Mouse (Mus musculus) heart, postnatal 4 days (tissue): ENCODE results near the gene Ptrhd1. TPM values are rescaled to one million over a fixed set of nuclear protein-coding genes. Genes with fewer than 3 reads are reported as not detected.
A peak's percentile ranks its signal among the peaks of the same experiment; 100 is the strongest.
"Not testable (repeated sequence)": the region's sequence is repeated elsewhere in the genome, so short reads cannot be mapped to it uniquely, and the experiment has no call there.

Experiments
- DNase-seq: peaks from one replicate; pipeline ENCODE4 v3.0.0; 2021
- total RNA-seq, 2 experiments: library from RNA; stranded (reverse); gene quantifications; 2 replicates each; pipeline ENCODE4 v1.2.3; 2021

The Ptrhd1 gene
- 1 to 10 TPM; 5.5 to 5.6 TPM for total RNA-seq

DNA sequence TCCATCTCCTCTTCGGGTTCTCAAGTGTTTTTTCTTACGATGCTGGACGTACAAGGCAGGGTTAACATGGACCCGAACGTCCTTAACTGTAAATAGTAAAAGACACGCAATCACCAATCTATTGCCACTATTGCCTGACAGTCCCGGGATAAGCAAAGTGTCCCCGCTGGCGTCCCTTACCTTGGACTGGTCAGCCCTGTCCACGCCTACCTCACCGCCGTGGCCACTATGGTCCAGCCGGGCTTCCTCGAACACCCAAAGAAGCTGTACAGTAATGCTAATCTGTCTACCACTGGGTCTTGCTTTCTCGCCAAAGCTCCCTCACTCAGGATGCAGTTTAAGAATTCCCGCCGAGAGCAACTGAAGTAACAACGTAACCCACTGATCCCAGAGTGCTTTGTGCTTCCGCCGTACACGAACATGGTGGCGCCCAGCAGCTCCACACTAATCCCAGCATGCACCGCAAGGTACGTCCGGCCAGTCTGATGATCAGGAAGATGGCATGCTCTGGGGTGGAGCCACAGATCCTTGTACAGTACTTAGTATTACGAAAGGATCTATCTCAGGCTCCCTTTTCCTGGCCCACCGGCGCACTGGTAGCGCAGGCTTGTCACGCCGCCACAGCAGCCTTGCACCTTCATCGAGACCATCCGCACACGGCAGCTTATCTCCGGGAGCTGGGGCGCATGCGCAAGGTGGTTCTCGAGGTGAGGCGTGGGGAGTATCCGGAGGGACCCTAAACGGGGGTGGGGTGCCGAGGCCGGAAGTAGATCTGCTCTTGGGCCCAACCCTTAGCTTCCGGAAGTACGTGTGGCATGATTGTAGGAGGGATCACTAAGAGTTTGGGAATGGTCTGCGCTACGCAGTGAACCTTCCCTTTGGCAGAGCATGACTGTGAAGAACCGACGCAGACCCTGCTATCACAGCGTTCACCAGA lies at the start of gene Ptrhd1, which contains the start of gene Cenpo:
Ptrhd1 (plus strand) TSS at position 456 of the 937 bp plus-strand sequence.
Cenpo (minus strand) TSS at position 723 of the 937 bp plus-strand sequence.
- peak; percentile 96 for DNase-seq

DNA sequence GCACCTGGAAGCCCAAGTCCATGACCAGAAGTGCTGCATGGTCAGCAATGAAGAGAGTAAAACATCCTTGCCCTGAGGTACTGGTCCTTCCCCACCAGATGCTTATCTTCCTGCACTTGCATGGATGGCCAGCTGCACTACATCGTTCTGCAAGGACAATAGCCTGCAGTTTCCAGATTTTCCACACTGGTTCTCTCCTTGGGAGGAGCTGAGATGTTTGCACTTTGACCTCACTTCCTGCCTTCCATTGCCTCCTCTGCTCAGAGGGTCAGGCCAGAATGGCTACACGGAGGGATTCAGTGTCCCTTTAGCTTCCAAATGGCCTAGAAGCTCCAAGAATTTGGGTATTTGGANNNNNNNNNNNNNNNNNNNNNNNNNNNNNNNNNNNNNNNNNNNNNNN lies 49.2 kb upstream of the Ptrhd1 start:
- no peak for DNase-seq

DNA sequence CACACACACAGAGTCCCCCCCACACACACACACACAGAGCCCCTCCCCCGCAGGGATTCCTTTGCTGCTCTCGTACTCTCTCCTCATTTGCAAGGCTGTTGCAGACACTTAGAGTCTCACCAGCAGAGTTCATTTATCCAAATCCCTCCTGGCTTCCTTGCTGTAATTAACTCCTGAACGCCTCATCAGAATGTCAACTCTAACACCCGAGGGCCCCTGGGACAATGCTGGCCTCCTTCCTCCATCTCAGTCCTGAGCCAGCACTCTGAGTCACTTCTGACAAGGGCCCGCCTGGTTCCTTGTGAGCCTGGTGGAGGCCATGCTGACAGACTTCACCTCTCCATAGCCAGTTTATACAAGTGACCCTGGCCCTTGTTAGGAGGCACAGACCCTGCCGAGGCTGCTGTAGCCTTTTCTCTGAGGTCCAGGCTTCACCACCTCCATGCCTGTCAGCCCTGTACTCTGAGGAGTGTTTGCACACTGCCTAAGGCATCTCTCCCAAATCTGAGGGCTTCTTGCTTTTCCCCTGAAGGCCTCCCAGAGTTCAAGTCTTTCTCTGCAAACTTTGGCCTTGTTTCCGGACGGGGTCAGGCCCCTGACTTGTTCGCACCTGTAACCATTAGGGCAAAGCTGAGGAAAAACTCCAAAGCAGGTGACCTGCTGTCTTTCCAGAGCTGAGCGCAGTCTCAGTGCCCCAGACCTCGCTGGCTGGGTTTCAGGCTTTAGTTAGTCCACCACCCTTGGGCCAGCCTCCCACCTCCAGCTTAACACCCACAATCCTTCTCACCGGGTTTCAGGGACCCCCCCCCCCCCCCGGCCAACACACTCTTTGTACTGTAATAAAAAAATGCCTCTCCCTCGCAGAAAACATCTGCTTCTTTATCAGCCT lies 45.4 kb upstream of the Ptrhd1 start:
- DNase-seq: peak; percentile 87

DNA sequence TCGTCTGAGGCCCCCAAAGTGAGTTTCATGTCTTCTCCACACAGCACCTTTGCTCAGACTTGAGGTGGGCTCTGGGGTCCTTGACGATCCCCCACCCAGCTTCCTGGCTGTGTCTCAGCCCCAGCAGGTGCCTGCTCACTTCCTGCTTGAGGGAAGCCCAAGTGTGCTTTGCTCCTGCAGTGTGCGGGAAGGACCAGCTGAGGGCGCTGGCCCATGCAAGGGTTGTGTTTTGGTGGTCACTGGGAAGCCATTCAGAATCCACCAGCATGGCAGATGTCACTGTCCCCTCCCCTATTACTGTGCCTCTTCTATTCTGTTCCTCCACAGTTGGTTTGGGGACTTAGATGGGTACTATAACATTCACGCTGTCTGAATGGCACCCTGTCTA lies 44.8 kb upstream of the Ptrhd1 start:
- DNase-seq: peak; percentile 41

DNA sequence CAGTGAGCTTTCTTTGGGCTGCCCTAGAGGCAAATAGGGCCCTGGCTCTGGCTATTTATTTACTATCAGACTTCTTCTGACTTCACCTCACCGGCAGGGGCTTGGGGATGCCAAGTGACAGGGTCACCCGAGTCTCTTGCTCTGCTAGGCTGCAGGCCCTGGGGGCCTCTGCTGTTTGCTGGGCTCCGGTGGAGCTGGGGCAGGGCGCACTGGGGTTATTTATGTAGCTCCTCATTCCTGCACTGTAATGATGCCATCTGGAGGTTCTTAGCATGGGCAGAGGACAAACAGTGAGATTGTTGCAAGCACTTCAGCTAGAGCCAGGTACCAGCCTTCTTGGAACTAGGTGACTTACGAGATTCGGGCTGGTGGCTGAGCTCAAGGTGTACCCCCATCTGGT lies 41.3 kb upstream of the Ptrhd1 start:
- DNase-seq: no peak

DNA sequence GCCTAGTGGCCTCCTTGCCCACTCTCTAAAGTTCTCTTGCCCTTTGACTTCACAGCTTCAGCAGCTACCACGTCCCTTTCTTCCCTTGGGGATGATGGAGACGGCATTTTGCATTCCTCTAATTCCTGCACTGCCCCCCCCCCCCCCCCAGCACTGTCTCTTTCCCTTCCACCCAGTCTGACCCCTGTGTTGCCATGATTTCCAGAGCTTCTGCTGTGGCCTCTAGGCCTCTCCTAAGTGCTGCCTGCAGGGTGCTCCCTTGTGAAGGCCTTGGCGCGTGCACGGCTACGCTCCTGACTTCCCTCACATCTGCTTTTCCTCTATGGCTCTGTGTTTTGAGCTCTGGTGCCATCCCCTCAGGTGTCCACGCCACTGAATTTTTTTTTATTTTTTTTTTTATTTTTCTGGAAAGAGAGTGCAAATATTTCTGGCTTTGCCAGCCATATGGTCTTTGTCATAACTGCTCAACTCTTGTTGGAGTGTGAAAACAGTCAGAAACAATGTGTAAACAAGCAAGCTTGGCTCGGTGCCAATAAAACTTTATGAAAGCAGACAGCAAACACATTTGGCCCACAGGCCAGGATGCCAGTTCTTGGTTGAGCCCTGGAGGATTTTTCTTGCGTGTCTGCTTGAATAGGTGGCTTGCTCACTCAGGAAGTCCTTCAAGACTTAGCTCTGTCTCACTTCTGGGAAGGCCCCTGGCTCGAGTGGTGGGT lies 40.6 kb upstream of the Ptrhd1 start:
- DNase-seq: no peak

DNA sequence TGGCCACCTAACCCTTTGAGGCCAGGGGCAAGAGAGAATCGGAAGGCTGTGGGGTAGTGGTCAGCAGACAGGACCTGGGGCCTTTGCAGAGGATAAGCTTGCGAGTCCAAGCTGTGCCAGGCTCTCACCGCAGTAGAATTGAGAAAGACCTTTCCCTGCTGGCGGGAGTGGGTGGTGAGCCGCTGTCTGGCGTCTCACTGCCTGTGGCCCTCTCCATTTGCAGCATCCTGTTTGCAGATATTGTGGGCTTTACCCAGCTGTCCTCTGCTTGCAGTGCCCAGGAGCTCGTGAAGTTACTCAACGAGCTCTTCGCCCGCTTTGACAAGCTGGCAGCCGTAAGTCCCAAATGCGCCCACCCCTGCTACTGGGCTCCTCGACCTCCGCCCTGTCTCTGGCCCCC lies 39.2 kb upstream of the Ptrhd1 start:
- DNase-seq: no peak

DNA sequence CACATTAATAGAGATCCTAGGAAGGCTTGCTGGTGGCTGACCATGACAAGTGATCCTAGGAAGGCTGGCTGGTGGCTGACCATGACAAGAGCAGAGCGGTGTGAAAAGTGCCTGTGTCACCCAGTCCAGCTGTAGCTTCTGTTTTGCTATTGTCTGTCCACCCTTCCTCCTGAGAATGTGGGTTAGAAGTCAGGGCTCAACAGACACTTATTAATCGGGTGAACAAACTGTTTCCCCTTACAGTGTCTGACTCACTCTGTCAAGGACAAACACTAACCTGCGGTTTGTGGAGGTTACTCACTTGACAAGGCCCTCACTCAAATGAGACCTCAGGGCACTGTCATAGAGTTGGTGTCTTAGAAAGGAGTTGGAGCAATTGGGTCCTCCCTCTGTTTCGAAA lies 35.1 kb upstream of the Ptrhd1 start:
- no peak for DNase-seq

DNA sequence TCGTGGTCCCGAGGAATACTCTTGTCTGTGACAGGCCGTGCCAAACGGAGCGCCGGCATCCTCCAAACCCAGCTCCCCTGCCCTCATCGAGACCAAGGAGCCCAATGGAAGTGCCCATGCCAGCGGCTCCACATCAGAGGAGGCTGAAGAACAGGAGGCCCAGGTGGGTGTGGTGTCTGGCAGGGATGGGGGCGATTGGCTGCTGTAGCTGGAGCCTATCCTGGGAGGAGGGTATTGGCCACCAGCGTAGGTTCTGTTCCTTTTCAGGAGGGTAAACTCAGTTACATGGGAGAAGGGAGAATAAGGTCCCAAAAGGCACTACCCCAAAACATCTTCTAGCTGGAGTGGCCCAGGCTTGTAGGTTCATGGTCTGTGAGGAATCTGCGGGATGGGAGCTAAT lies 34.6 kb upstream of the Ptrhd1 start:
- DNase-seq: no peak

DNA sequence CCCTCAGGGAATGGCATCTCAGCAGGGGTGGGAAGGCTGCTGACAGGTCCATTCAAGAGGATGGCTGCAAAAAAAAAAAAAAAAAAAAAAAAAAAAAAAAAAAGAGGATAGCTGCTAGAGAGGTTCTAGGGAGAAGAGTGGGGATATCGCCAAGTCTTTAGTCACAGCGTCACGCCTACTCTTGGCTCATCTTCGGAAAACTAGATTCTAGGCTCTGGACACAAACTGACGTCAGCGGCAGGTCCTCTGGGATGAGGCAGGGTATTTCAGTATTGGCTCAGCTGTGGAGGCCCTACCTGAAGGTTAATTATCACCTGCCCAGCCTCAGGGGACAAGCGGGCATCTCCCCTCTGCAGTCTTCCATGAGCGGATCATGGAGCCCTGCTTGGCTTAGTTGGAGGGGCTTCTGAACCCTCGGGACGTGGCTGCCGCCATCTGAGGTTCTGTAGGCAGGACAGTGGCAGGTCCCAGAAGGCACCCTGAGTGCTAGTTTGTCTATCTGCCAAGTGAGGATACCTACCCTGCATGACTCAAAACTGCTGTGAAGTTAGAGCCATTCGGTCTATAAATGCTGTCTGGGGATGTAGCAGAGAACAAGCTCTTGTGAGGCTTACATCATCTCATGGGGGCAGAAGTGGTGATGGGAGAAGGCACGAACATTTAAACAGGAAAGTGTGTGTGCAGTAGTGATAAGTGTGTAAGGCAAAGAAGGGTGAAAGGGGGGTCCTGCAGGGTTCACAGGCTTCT lies 32.2 kb upstream of the Ptrhd1 start:
- DNase-seq: peak; percentile 59

DNA sequence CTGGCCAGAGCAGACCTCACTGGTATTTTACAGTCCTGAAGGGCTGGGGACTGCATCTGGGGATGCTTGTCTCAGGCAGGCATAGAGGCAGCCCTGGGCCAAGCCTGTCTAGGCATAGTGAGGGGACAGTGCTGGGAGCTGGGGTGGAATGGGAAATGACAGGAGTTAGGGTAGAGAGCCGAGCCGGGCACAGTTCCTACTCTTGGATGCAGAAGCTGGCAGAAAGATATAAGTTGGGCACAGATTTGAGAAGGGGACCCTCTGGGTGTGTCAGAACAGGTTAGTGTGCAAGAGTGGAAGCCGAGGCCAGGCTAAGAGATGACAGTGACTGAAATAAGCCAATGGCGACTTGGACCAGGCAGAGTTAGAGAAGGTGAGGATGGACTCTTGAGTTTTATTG lies 31.6 kb upstream of the Ptrhd1 start:
- DNase-seq: no peak

DNA sequence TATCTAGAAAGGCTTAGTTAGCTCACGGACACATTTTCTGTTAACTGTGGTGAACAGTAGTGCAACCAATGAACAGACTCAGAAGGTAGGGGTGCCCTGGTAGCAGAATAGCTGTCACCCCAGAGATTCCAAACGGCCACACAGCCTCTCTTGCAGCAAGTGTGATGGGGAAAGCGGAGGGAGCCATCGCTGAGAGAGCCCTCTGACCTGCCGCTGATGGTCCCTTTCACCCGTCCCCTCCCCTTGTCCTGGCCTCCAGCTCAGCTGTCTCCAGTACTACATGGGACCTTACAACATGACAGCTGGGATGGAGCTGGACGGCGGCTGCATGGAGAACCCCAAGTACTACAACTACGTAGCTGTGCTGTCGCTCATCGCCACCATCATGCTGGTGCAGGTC lies 27.7 kb upstream of the Ptrhd1 start:
- no peak for DNase-seq

DNA sequence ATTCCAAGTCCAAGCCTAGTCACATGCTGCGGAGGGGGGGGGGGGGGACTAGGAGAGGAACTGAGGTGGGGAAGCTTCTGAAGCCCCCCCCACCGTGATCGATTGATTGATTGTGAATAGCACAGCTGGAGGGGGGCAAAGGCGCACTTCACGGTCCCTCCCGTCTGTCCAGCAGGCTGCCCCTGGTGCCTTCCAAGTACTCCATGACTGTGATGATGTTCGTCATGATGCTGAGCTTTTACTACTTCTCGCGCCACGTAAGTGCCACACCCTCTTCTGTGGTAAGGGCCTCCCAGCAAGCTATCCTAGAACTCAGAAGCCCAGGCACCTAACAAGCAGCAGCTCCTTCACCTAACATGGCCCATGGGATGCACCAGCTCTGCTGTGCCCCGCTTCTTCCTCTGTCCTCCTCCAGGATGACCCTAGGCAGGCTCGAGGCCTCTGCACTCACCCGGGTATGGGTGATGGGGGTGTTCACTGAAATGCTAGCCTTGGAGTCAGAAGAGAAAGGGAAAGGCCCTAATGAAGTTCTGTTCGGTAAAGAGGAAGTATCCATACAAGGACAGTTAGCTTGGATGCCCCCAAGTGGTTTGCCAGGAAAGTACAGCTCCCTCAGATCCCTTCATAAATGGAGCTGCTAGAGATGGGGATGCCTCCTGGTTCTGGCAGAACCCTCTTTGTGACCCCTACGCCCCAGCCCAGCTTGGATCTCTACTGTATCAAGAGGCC lies 25.3 kb upstream of the Ptrhd1 start:
- DNase-seq: peak; percentile 77

DNA sequence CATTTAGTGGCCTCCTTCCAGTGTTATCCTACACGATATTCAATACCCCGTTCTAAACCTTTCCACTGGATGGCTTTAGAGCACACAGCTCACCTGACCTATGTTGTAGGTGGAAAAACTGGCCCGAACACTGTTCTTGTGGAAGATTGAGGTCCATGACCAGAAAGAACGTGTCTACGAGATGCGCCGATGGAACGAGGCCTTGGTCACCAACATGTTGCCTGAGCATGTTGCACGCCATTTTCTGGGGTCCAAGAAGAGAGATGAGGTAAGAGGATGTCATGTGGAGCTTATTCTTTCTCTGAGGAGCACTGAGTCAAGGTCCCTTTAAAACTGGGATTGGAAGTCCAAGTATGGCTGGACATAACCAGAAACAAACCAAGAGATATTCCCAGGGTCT lies 24.6 kb upstream of the Ptrhd1 start:
- no peak for DNase-seq

DNA sequence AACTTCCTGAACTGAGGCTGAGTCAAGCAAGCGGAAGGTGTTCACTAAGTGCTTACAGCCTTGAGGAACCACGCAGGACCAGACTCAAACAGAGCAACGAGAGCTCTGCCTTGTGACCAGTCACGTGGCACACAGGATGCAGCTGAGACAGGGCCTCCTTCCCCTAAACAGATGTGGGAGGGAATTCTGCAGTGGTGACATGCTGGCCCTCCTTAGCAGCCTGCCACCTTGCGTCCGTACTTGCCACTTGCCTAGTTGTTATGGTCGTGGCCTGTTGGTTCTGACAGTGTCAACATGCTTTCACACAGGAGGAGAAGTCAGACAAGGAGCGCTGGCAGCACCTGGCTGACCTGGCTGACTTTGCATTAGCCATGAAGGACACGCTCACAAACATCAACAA lies 22.7 kb upstream of the Ptrhd1 start:
- no peak for DNase-seq

DNA sequence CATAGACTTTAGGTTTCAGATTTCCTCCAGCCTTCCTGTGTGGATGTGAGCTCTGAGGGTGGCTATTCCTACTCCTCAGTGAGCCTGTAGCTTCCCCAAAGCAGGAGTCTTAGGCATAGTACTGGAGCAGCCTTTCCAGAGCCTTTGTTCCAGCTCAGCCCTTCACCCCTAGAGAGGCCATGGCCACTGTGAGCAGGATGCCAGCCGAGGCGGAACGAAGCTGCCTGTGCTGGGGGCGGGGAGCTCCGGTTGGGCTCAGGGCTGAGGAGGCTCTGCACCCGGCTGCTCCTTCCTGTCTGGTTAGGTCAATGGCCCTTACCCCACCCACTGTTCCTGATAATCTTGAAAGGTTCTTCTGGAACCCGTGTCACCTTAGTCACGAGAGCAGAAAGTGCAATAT lies 20.9 kb upstream of the Ptrhd1 start:
- DNase-seq: no peak

DNA sequence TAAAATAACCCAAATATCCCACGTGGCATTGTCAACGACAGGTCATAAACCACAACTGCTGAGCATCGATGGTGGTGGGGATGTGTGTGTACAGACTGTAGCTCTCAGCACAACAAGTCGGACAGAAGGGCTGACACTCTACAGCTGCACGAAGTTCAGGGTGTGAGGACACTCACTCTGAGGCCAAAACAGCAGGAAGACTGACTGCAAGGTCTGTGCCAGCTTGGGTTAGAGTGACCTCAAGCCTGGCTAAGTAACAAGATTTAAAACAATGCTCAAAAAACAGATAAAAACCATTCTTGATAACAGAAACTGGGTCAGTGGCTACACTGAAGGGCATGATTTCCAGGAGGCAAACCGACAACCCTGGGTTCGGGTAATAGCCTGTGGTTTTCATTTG lies 3.7 kb upstream of the Ptrhd1 start:
- DNase-seq: no peak

DNA sequence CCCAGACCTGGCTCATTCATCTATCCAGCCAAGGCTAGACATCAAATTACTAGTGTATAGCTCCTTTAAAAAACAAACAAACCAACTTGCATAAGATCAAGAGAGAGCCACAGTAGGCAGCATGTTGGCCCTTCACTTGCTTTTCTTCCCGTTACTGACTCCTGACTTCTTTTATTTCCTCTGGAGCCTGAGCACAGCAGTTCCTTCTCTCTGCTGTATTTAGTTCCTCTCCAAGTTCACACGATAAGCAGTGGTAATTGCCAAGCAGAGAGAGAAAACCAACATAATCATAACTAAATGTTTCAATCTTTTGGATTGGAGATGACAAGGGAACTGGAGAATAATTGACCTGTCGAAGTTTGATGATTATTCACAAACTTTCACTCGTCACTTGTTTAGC lies 1.1 kb upstream of the Ptrhd1 start:
- no peak for DNase-seq

DNA sequence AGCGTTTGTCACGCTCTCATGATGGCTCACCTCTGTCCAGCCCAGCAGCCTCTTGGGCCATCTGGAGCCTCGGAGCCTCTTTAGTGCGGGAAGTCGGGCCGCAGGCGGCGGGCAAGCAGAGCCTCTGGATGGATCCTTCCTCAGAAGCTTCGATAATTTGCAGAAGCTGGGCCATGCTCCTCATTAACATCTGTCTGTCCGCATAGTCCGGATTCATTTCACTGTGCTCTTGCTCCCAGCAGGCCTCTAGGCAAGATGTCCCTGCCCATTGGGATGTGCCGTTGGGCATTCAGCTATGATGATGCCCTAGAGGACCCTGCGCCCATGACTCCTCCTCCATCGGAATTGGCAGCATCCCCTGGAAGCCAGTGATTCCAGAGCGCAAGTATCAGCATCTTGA lies 3.7 kb downstream of the Ptrhd1 start:
- no peak for DNase-seq

DNA sequence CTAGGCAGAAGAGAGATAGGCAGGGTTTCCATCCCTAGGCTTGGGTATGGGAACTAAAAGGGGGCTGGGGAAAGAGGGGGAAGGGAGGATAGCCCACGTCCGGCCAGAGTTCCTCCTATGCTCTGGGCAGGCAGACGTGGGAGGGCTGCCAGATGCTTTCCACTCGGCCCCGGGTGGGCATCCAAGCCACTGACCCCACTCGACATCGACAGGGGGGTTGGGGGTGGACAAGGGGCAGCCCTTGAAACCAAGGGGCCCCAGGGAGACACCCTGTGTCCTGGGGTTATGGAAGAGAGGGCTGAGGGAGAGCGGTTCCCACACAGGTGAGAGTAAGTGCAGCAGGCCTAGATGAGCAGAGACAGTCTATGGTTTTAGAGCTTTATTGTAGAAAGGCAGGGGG lies 6.5 kb downstream of the Ptrhd1 start:
- DNase-seq: not testable (repeated sequence)

DNA sequence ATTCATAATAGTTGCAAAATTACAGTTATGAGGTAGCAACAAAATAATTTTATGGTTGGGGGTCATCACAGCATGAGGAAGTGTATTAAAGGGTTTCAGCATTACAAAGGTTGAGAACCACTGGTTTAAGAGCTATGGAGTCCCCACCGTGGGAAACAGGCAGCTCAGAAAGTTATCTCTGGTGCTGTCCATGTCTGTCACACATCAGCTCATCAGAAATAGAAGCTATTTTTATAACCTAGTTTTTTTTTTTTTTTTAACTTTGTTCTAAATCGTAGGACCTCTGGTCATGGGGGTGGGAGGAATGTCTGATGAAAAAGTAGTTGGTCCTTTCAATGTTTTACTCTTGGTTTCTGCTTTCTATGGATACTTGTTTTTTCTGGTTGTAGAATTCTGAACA lies 10.0 kb downstream of the Ptrhd1 start:
- DNase-seq: no peak
